Mouse (Mus musculus) cerebellum, adult 9-10 months (tissue): Measurements from ENCODE around the gene Eef2.

Source experiments
- DNase-seq: peaks from one replicate; pipeline ENCODE4 v3.0.0; 2022

Gene Eef2

GRCm38 (mm10) chr10:81181860-81182259 lies 5.4 kb downstream of the Eef2 start:
- DNase-seq: peak; percentile 55

- peak; percentile 99 for DNase-seq
Observed at GRCm38 (mm10) chr10:81182336-81183333, 6.2 kb downstream of the Eef2 start, which contains the start of gene Dapk3. TSS of gene Dapk3 (plus strand) at chr10:81183005.

- peak; percentile 47 for DNase-seq
Observed at GRCm38 (mm10) chr10:81183805-81184204, 7.4 kb downstream of the Eef2 start, which contains the start of gene 4930442H23Rik. TSS of gene 4930442H23Rik (minus strand) at chr10:81183849.

- no peak for DNase-seq
Observed at GRCm38 (mm10) chr10:81184765-81185164, 8.3 kb downstream of the Eef2 start.

GRCm38 (mm10) chr10:81187161-81187560 lies 10.7 kb downstream of the Eef2 start:
- no peak for DNase-seq

- peak; percentile 38 for DNase-seq
Observed at GRCm38 (mm10) chr10:81189821-81190220, 13.4 kb downstream of the Eef2 start.

GRCm38 (mm10) chr10:81190236-81190911 lies 13.9 kb downstream of the Eef2 start:
- DNase-seq: peak; percentile 61

- peak; percentile 54 for DNase-seq
Observed at GRCm38 (mm10) chr10:81190912-81191321, 14.5 kb downstream of the Eef2 start.

- peak; percentile 55 for DNase-seq
Observed at GRCm38 (mm10) chr10:81191342-81191982, 15.0 kb downstream of the Eef2 start.

GRCm38 (mm10) chr10:81192270-81192967 lies 16.0 kb downstream of the Eef2 start:
- peak; percentile 87 for DNase-seq

- DNase-seq: peak; percentile 76
Observed at GRCm38 (mm10) chr10:81192968-81193501, 16.6 kb downstream of the Eef2 start.

- DNase-seq: peak; percentile 40
Observed at GRCm38 (mm10) chr10:81193991-81194774, 17.8 kb downstream of the Eef2 start.

GRCm38 (mm10) chr10:81195300-81195699 lies 18.9 kb downstream of the Eef2 start:
- peak; percentile 43 for DNase-seq

GRCm38 (mm10) chr10:81196470-81197065 lies 20.1 kb downstream of the Eef2 start:
- DNase-seq: no peak

- no peak for DNase-seq
Observed at GRCm38 (mm10) chr10:81197305-81197704, 20.9 kb downstream of the Eef2 start.

GRCm38 (mm10) chr10:81198230-81198629 lies 21.8 kb downstream of the Eef2 start:
- DNase-seq: peak; percentile 85

GRCm38 (mm10) chr10:81198990-81199389 lies 22.6 kb downstream of the Eef2 start:
- no peak for DNase-seq

GRCm38 (mm10) chr10:81200141-81200540 lies 23.7 kb downstream of the Eef2 start:
- DNase-seq: no peak

- DNase-seq: no peak
Observed at GRCm38 (mm10) chr10:81200605-81201287, 24.3 kb downstream of the Eef2 start.
